Mouse (Mus musculus) cerebellum, adult 2 months (tissue): ENCODE measurements around the gene Crtc1.

Experiments
- CTCF ChIP-seq: fragments of 200-500 bp; IDR thresholded peaks from 2 replicates; pipeline ENCODE4 v1.5.1; 2011; ENCODE audit warnings: low read depth, mild to moderate bottlenecking, control low read depth, low read length, moderate library complexity, borderline replicate concordance; ENCODE audit not compliant: insufficient read depth
- POLR2A ChIP-seq: fragments of 200-500 bp; IDR thresholded peaks from 2 replicates; pipeline ENCODE4 v1.6.1; 2011; ENCODE audit warnings: low read length, control low read depth, borderline replicate concordance; ENCODE audit not compliant: insufficient read depth

- TF ChIP-seq POLR2A (peak; percentile 51; the same call in 1 of the 2 replicates), CTCF (no peak)
Measured at GRCm38 (mm10) chr8:70476333-70477268, 37.2 kb upstream of the Crtc1 start, which contains the start of gene Klhl26.
